Mouse (Mus musculus) neural tube, embryonic 13.5 days (tissue): ENCODE measurements around the gene Dagla. TPM values are rescaled to one million over a fixed set of nuclear protein-coding genes. Genes with fewer than 3 reads are reported as not detected.

Source experiments
- ATAC-seq: fragments of 200-750 bp; cut with Nextera tagmentation; 2 replicates; pipeline ENCODE4 v1.8.0; 2017; ENCODE audit warnings: low read depth, mild to moderate bottlenecking, moderate TSS enrichment, moderate library complexity
- H3K27ac ChIP-seq: fragments of 300-500 bp; sonication (generic); replicated peaks from 2 replicates; pipeline ENCODE4 v1.5.1; 2015; ENCODE audit warnings: moderate library complexity, mild to moderate bottlenecking, inconsistent platforms
- H3K27me3 ChIP-seq: fragments of 300-500 bp; sonication (generic); 2 replicates; pipeline ENCODE4 v1.6.1; 2015; ENCODE audit warnings: mild to moderate bottlenecking, inconsistent platforms
- H3K36me3 ChIP-seq: fragments of 300-500 bp; sonication (generic); 2 replicates; pipeline ENCODE4 v1.6.1; 2015; ENCODE audit warnings: mild to moderate bottlenecking, inconsistent platforms
- H3K4me1 ChIP-seq: fragments of 300-500 bp; sonication (generic); replicated peaks from 2 replicates; pipeline ENCODE4 v1.6.1; 2015; ENCODE audit warnings: inconsistent platforms
- H3K4me2 ChIP-seq: fragments of 300-500 bp; sonication (generic); 2 replicates; pipeline ENCODE4 v1.6.1; 2015; ENCODE audit warnings: inconsistent platforms, mild to moderate bottlenecking, moderate library complexity
- H3K4me3 ChIP-seq: fragments of 300-500 bp; sonication (generic); 2 replicates; pipeline ENCODE4 v1.5.1; 2015; ENCODE audit warnings: mild to moderate bottlenecking, inconsistent platforms
- H3K9ac ChIP-seq: fragments of 300-500 bp; sonication (generic); 2 replicates; pipeline ENCODE4 v1.6.1; 2015; ENCODE audit warnings: moderate library complexity, mild to moderate bottlenecking, inconsistent platforms
- H3K9me3 ChIP-seq: fragments of 300-500 bp; sonication (generic); 2 replicates; pipeline ENCODE4 v1.6.1; 2016; ENCODE audit warnings: inconsistent platforms
- WGBS: fragments of 180-500 bp; shearing (Covaris S2); methylation state at CpG from one replicate; pipeline ENCODE4 v1.1.7; 2015; 5-methylcytosine and 5-hydroxymethylcytosine counted together
- polyA plus RNA-seq: library from polyadenylated mRNA; unstranded; fragments of >200 nt; fragmentation: Nextera tagmentation; extraction: Ambion mirVana; gene quantifications from 2 replicates; pipeline ENCODE4 v1.2.1, GENCODE M21; 2015

The Dagla gene
- polyA plus RNA-seq, 1 experiment from 2014 or later = 6.3 TPM

- peaks cover 26% of the 10 kb centered on the region for H3K36me3 ChIP-seq
- ATAC-seq = no peak
- no peak overlapping the region for H3K4me2 ChIP-seq
- no peak overlapping the region for H3K27ac ChIP-seq
- H3K27me3 ChIP-seq = no peaks in the 10 kb centered on the region
- H3K4me1 ChIP-seq = peaks cover 13% of the 10 kb centered on the region
- H3K4me3 ChIP-seq = no peak overlapping the region
- H3K9ac ChIP-seq = 0 out of 2 replicates have a peak overlapping the region, but pooled peaks have one; percentile 8
- 41% methylated on average over 6 of the region's 6 CpGs for WGBS
- no peaks in the 10 kb centered on the region for H3K9me3 ChIP-seq
These were observed 57.5 kb downstream of the Dagla start for GRCm38 (mm10) chr19:10247165-10247564.

DNA sequence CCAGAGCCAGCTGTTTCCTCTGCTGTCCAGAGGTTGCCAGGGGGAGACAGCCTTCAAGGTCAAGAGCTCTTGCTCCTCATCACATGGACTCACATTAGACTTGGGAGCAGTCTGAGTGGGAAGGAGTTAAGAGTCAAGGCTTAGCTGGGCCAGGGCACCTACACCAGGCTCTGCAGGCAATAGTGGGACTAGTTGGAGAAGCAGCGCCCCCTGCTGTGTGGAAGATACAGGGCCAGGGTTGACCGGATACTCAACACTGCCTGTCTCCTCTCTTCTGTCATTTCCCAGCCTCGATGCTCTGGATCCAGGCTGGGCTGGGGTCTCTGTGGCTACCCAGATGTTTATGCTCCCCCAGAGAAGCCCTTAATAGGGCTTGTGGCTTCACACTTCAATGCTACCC, 60.5 kb downstream of the Dagla start:
- H3K9me3 ChIP-seq = no peaks in the 10 kb centered on the region
- ATAC-seq = no peak
- no peak overlapping the region for H3K27ac ChIP-seq
- peaks cover 23% of the 10 kb centered on the region for H3K4me1 ChIP-seq
- H3K4me3 ChIP-seq = no peak overlapping the region
- H3K36me3 ChIP-seq = peaks cover 14% of the 10 kb centered on the region; the same call in 1 of the 2 replicates
- WGBS = 34% methylated on average over 3 of the region's 3 CpGs
- H3K27me3 ChIP-seq = peaks cover 25% of the 10 kb centered on the region
- no peak overlapping the region for H3K4me2 ChIP-seq
- H3K9ac ChIP-seq = no peak overlapping the region

GRCm38 (mm10) chr19:10242916-10243315, 61.8 kb downstream of the Dagla start:
- WGBS = 4% methylated on average over 7 of the region's 8 CpGs
- no peaks in the 10 kb centered on the region for H3K9me3 ChIP-seq
- H3K27me3 ChIP-seq = peaks cover 36% of the 10 kb centered on the region
- H3K9ac ChIP-seq = no peak overlapping the region
- ATAC-seq = no peak
- H3K27ac ChIP-seq = no peak overlapping the region
- peaks cover 7% of the 10 kb centered on the region; the same call in 1 of the 2 replicates for H3K36me3 ChIP-seq
- peaks cover 23% of the 10 kb centered on the region for H3K4me1 ChIP-seq
- H3K4me2 ChIP-seq = no peak overlapping the region
- H3K4me3 ChIP-seq = no peak overlapping the region

GRCm38 (mm10) chr19:10240654-10241305, 63.9 kb downstream of the Dagla start, which contains the start of gene Myrf:
Gene Myrf, minus strand, starts transcription at chr19:10240748.
- no peaks in the 10 kb centered on the region for H3K9me3 ChIP-seq
- H3K27ac ChIP-seq = no peak within 1 kb of the TSS
- no peaks in the 10 kb centered on the region for H3K36me3 ChIP-seq
- peak within 1 kb of the TSS; percentile 68 for H3K4me2 ChIP-seq
- WGBS = 9% methylated on average over 43 of the region's 43 CpGs
- ATAC-seq = peak; percentile 71
- H3K4me1 ChIP-seq = peaks cover 16% of the 10 kb centered on the region
- H3K4me3 ChIP-seq = peak within 1 kb of the TSS; percentile 44
- H3K27me3 ChIP-seq = peaks cover 36% of the 10 kb centered on the region
- H3K9ac ChIP-seq = peak within 1 kb of the TSS; percentile 68

GRCm38 (mm10) chr19:10239975-10240653, 64.6 kb downstream of the Dagla start:
- Histone ChIP-seq H3K36me3 (no peaks in the 10 kb centered on the region), H3K4me3 (peak overlapping the region; percentile 44), H3K4me2 (peak overlapping the region; percentile 68), H3K27me3 (peaks cover 36% of the 10 kb centered on the region), H3K9ac (peak overlapping the region; percentile 68), H3K9me3 (no peaks in the 10 kb centered on the region), H3K4me1 (peaks cover 16% of the 10 kb centered on the region), H3K27ac (no peak overlapping the region)
- ATAC-seq = no peak
- 6% methylated on average over 26 of the region's 26 CpGs for WGBS

DNA sequence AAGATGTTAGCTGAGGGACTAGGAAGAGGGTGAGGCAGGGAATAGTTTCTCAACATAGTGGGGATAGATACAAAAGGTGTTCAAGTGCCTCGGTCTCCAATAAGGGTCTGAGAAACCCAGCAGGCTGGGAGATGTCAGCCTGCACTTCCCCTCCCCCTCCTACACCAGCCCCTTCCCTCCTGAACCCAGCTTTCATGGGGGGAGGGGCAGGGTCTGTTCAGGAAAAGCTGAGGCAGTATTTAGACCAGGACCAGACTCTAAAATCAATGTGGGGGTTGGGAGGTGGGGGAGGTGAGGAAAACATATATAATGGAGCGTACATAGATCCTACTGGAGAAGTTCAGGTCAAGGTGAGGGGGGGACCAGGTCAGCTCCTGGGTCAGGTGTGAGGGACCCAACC, 65.3 kb downstream of the Dagla start:
- no peak for ATAC-seq
- no peak overlapping the region for H3K9ac ChIP-seq
- 48% methylated on average over 2 of the region's 2 CpGs for WGBS
- H3K27ac ChIP-seq = no peak overlapping the region
- peaks cover 36% of the 10 kb centered on the region for H3K27me3 ChIP-seq
- peaks cover 16% of the 10 kb centered on the region for H3K4me1 ChIP-seq
- H3K4me2 ChIP-seq = no peak overlapping the region
- no peak overlapping the region for H3K4me3 ChIP-seq
- no peaks in the 10 kb centered on the region for H3K36me3 ChIP-seq
- no peaks in the 10 kb centered on the region for H3K9me3 ChIP-seq

- no peak for ATAC-seq
- H3K9me3 ChIP-seq = no peaks in the 10 kb centered on the region
- H3K4me1 ChIP-seq = peaks cover 16% of the 10 kb centered on the region
- no peak overlapping the region for H3K4me3 ChIP-seq
- H3K9ac ChIP-seq = no peak overlapping the region
- no peaks in the 10 kb centered on the region for H3K36me3 ChIP-seq
- H3K27ac ChIP-seq = no peak overlapping the region
- H3K27me3 ChIP-seq = peaks cover 36% of the 10 kb centered on the region
- WGBS = 91% methylated on average over 3 of the region's 3 CpGs
- H3K4me2 ChIP-seq = no peak overlapping the region
These were observed 66.2 kb downstream of the Dagla start for GRCm38 (mm10) chr19:10238477-10238876.

DNA sequence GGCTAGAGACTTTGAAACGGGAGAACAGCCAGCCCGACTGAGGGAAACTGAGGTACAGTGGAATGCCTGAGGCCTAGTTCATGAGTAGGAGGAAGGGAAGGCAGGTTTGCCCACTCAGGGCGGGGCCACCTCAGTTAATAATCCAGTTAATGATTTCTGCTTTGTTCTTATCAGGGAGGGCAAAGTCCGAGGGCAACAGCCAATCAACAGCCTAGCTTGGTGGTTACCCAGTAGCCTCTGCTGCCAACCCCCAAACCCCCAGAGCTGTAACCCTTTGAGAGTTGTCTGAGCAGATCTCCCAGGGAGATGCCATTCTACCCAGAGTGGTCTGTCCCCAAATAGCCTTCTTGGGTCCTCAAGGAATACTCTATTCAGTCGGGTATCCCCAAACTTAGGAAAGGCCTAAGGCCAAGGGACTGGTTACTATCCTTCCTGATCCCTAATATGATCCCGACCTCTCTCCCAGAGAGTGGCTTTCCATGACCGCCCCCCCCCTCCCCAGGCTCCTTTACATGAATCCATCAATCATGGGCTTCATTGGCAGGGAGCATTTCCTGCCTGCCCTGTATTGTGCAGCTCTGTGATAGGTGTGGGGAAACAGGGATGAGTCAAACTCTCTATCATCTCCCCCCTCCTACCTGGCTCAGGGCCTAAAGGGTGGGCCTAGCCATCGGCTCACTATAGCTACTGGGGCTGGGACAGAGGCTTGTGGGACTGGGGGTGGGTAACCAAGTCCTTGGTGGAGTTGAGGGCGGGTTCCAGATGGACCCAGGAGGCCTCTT, 68.7 kb downstream of the Dagla start:
- Histone ChIP-seq H3K36me3 (no peaks in the 10 kb centered on the region), H3K4me3 (no peak overlapping the region), H3K9me3 (no peaks in the 10 kb centered on the region), H3K27me3 (peaks cover 38% of the 10 kb centered on the region), H3K4me2 (no peak overlapping the region), H3K27ac (no peak overlapping the region), H3K4me1 (0 out of 2 replicates have a peak, but pooled peaks cover 21% of the 10 kb centered on the region), H3K9ac (no peak overlapping the region)
- no peak for ATAC-seq
- WGBS = 86% methylated on average over 9 of the region's 9 CpGs

GRCm38 (mm10) chr19:10232327-10233017, 72.2 kb downstream of the Dagla start:
- H3K27ac ChIP-seq = no peak overlapping the region
- H3K27me3 ChIP-seq = peaks cover 11% of the 10 kb centered on the region; the same call in 1 of the 2 replicates
- H3K4me3 ChIP-seq = no peak overlapping the region
- no peaks in the 10 kb centered on the region for H3K9me3 ChIP-seq
- WGBS = 24% methylated on average over 9 of the region's 9 CpGs
- H3K4me1 ChIP-seq = 0 out of 2 replicates have a peak, but pooled peaks cover 12% of the 10 kb centered on the region
- no peaks in the 10 kb centered on the region for H3K36me3 ChIP-seq
- ATAC-seq = no peak
- H3K9ac ChIP-seq = no peak overlapping the region
- no peak overlapping the region for H3K4me2 ChIP-seq

GRCm38 (mm10) chr19:10231871-10232270, 72.8 kb downstream of the Dagla start:
- Histone ChIP-seq H3K27me3 (peaks cover 11% of the 10 kb centered on the region; the same call in 1 of the 2 replicates), H3K9me3 (no peaks in the 10 kb centered on the region), H3K4me1 (0 out of 2 replicates have a peak, but pooled peaks cover 12% of the 10 kb centered on the region), H3K27ac (no peak overlapping the region), H3K36me3 (no peaks in the 10 kb centered on the region), H3K4me2 (no peak overlapping the region), H3K9ac (no peak overlapping the region), H3K4me3 (no peak overlapping the region)
- 15% methylated on average over 5 of the region's 5 CpGs for WGBS
- ATAC-seq = no peak

GRCm38 (mm10) chr19:10231016-10231415, 73.7 kb downstream of the Dagla start:
- ATAC-seq = no peak
- Histone ChIP-seq H3K27me3 (peaks cover 11% of the 10 kb centered on the region; the same call in 1 of the 2 replicates), H3K4me2 (no peak overlapping the region), H3K9ac (no peak overlapping the region), H3K9me3 (no peaks in the 10 kb centered on the region), H3K4me3 (no peak overlapping the region), H3K27ac (no peak overlapping the region), H3K4me1 (0 out of 2 replicates have a peak, but pooled peaks cover 12% of the 10 kb centered on the region), H3K36me3 (no peaks in the 10 kb centered on the region)
- 9% methylated on average over 7 of the region's 7 CpGs for WGBS
